Mouse (Mus musculus): ENCODE measurements at regions not wholly inside any gene's neighbourhood (a gene's known extent, or its start where the extent isn't known, plus 50 kb on each side); places are given as distances from the start of the nearest gene placed in this dataset.

GRCm38 (mm10) chr2:166230617-166231016, 75.2 kb upstream of the Sulf2 start:
- ATAC-seq = no peak

DNA sequence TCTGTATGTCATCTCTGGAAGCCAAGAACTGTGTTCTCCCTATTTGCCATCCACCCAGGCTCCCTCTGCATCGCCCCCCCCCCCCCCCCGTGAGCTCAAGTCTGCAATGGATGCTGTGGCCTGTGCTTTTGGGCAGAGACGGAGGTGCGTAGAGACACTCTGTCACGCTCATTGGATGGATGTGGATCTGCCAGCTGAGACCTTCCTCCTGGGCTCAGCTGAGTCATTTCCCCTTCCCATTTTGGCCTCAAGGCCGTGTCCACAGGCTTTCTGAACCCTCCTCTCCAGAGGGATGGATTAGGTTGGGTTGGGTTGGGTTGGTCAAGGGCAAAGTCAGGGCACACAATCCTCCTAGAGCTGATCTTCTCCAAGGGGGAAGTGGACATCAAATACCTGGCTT, 72.9 kb upstream of the Sulf2 start:
- ATAC-seq = no peak

DNA sequence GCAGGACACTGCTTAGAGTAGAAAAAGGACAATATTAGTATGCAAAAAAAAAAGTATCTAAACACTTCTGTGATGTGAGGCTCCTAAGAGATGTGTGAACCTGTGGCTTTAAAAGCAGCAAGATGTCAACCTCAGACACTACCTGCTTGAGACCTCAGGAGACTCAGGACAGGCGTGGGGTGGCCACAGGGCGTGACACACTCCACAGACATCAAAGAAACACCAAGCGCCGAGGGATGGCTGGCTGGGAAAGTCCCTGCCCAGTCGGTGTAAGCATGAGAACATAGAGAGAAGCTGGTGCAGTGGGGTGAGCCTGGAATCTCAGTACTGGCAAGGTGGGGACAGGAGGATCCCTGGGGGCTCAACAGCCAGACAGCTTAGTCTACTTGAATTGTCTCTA, 72.0 kb upstream of the Sulf2 start:
- ATAC-seq = no peak

GRCm38 (mm10) chr2:166226929-166227328, 71.5 kb upstream of the Sulf2 start:
- ATAC-seq = no peak

GRCm38 (mm10) chr2:166226331-166226730, 70.9 kb upstream of the Sulf2 start:
- no peak for ATAC-seq

DNA sequence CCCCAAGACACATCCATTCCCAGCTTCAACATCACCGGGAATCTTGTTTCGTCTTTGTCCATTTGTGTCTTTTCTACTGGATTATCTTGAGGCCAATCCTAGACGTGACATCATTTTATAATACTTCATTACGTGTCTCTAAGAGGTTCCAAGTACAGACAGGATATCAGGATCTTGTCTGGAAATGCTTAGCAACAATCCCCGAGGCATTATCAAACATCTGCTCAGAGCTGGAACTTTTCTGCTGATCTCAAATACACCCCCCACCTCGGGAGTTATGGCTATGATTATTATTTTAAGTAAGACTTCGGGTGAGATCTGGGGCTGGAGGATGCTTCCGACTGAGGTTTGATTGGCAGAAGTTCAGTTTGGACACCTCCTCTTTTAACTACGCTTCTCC, 69.9 kb upstream of the Sulf2 start:
- ATAC-seq = no peak

DNA sequence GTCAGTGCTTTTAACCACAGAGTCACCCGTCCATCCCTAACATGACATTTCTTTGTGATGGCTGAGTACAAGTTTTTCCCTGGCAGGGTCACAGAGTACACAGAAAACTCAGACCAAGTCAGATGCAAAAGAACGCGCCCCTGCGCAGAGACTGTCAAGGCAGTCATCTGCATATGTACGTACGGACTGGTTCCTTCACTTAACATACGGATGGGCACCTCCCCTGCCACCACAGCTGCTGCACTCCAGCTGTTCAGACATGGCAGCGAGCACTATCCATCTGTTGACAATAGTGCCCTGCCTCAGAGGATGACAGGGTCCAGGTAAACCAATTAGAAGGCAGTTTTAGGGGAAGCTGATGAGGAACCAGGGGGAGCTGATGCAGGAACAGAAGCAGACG, 63.3 kb upstream of the Sulf2 start:
- no peak for ATAC-seq

DNA sequence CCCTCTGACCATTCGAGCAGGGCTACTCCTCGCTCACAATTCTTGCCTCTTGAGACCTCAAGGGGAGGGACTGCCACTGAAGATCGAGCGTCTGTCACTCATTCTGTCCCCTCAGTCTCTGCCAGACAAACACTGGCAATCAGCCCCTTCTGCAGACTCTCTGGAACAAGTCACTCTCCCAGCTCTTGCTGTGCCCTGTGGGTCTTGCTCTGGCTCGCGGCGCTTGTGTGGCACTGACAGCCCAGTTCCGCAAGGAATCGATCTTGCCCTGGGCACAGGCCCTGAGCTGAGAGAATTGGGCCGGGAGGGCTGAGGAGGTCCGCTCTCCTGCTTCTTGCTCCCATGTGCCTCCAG, 61.0 kb upstream of the Sulf2 start:
- no peak for ATAC-seq

DNA sequence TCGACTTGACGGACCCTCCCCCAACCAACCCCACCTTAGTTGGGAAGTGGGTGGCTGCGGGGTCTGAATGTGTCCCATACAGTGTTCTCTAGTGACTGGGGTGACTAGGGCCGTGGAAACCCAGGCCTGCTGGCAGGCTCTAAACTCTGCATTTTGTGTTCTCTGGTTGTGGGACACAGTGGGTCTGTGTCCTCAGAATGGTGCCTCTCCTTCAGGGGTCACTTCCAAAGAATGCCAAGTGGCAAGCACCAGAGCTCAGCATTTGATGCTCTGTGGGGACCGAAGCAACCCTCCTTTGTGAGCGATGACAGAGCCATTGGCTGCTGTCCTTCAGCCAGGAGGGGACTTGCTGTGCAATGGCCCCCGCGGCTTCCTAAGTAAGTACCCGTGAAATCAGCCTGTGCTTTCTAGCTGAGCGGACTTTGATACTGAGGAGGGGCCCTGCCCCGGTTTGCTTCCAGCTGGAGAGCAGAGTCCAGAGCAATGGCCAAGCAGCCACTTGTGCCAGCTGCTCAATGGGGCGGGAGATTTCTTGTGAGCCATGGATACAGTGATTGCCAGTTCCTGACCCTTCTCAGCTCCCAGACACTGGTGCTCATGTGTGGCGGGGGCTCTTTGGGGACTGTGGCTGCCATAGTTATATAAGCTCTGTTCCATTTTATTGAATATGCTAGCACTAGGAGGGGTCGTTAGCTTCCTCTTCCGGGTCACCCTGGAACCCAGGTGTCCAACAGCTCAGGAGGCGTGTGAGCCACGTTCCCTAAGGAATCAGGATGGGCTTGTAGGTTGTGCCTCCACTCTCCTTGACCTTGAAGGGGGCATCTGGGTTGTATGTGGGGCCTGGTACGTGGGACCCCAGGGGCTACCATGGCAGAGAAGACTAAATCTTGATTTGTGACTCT, 60.4 kb upstream of the Sulf2 start:
- ATAC-seq = no peak

- ATAC-seq = no peak
Observed at GRCm38 (mm10) chr2:166215191-166215590, 59.7 kb upstream of the Sulf2 start.

GRCm38 (mm10) chr2:166207145-166207508, 51.7 kb upstream of the Sulf2 start:
- ATAC-seq = no peak

DNA sequence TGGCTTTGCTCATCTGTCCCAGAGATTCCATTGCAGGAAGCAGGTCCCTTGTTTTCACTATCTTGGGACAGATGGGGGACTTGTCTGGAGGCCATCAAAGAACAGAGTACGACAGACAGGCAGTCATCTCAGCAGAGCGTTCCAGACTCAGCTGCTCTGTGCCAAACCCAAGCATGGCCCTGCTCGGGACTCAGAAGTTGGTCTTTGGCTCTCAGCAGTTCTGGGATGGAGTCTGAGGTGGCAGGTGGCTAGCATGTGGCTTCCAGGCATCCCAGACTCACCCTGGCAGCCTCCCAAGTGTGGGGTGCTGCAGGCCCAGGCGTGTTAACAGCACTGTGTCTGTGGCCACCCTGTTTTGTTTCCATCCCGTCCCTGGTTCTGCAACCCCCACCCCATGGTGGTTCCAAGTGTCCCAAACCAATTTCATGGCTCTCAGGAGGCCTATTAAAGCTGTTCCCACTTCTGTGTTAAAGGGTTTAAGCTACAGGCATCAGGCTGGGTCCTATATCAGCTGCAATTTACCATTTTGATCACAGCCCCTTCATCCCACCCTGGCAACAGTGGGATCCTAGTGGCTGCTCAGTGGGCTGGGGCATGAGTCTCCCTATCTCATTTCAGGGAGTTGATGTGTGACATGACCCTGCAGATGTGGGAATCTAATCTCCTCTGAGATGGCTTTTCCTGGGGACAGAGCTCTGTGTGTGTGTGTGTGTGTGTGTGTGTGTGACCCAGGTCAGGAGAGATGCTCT, 51.1 kb upstream of the Sulf2 start:
- ATAC-seq = no peak
